Mouse (Mus musculus): ENCODE measurements at regions not wholly inside any gene's neighbourhood (a gene's known extent, or its start where the extent isn't known, plus 50 kb on each side); places are given as distances from the start of the nearest gene placed in this dataset.

DNA sequence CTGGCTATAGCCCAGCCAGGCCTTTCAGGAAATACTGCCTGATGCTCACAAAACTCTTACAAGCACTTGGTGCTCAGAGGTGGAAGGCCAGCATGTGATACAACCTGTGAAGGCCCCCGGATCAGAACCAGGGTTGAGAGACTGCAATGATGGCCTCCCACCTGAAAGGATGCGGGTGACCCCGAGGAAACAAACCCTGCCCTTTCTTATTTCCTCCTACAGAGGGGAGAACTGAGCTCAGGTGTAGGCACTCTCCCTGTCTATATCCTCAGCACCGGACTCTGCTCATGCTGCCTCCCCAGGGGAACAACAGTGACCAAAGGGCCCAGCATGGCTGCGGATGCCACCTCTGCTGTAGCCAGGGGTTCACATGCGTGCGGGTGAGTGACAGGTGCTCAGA, 393.3 kb upstream of the Mgmt start:
- no peak for DNase-seq (ENCODE audit: low spot score in 2 of 2)

DNA sequence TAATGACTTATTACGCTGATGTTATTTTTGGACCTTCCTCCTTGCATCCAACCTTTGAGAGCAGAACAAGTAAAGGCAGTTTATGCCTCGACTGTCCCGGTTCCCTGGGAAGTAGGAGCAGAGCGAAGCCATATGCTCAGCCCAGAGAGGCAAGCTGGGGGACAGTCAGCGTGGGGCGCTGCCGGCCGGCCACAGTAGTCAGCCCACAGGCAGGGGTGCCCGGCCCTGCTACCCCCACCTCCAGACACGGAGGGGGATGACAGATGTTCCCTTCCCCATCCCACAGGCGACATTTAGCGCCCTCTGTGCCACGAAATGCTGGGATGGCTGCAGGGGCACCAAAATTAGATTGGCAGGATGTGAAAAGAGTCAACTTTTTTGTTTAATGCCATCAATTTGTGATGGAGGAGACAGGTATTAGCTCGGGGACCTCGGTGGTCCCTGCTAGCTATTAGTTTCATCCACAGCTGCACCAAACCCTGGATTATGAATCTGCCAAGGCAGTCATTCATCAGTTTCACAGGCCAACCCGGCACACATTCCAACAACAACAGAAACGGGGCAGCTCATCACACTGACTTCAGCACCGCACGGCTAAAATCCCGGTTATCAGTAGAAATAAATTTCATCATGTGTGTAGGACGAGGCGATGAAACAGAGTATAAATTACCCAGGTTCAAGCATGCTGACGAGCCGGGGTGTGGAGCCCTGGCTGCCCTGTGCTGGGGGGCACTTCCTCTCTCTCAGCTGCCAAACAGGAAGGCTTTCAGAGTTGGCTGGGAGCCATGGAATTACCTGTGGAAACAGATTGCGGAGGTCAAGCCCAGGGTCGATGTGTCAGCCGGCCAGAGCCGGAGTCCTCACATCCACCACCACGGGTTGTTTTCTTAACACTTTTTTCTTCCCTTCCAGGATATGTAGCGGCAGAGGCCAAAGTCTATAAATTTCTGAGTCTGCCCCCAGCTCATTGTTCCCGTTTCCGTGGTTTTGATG, 392.3 kb upstream of the Mgmt start:
- peak in 1 of 2 experiments; percentile 25 for DNase-seq (ENCODE audit: low spot score in 2 of 2)

DNA sequence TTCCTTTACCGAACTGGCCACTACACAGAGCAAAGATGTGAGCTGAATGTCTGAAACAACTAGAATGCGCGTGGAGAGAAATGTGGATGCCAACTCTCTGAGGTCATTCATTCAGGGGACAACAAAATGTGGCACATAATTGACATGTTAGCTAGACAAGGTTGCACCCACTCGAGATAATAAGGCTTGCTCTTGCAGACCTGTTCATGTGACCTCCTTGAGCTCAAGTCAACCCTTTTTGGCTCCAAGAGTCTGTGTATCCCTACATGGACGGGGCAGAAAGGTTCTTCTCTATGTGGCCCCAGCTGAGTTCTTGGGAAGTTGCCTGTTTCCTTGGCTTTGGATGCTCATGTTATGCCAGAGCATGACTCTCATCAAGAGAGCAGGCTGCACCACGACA, 383.0 kb upstream of the Mgmt start:
- DNase-seq (ENCODE audit: low spot score in 2 of 2): no peak

DNA sequence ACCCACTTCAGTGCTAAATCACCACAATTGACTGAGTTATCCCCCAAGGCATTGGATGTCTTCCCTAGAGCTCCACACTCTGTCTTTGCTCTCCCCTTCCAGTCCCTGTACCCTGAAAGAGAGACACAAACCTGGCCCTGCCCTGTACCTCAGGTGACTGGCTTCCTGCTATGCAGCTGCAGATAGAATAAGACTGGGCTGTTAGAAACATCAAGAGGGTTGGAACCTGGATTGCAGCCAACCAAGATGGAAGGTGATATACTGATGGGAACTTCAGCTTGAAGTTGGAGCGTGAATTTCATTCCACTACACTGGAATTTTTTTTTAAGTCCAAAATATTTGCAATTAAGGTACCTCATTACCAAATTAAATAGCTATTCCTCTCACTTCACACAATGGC, 379.0 kb upstream of the Mgmt start:
- no peak for DNase-seq (ENCODE audit: low spot score in 2 of 2)

DNA sequence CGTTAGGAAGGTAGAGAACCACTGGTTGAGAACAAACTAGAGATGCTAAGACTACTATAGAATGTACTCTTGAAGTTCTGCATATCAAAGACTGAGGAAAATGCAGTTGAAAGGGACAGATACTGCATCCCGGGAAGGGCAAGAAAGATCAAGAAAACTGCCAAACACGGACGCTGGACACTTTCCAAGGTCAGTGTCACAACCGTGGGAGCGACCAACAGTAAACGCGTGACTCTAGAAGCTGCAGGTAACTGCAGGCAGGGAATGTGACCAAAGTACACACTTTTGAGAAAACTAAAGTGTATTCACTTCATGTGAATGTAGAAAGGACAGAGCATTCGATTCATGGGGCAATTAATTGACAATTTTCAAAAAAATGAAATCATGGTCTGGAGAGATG, 368.6 kb upstream of the Mgmt start:
- no peak for DNase-seq (ENCODE audit: low spot score in 2 of 2)

DNA sequence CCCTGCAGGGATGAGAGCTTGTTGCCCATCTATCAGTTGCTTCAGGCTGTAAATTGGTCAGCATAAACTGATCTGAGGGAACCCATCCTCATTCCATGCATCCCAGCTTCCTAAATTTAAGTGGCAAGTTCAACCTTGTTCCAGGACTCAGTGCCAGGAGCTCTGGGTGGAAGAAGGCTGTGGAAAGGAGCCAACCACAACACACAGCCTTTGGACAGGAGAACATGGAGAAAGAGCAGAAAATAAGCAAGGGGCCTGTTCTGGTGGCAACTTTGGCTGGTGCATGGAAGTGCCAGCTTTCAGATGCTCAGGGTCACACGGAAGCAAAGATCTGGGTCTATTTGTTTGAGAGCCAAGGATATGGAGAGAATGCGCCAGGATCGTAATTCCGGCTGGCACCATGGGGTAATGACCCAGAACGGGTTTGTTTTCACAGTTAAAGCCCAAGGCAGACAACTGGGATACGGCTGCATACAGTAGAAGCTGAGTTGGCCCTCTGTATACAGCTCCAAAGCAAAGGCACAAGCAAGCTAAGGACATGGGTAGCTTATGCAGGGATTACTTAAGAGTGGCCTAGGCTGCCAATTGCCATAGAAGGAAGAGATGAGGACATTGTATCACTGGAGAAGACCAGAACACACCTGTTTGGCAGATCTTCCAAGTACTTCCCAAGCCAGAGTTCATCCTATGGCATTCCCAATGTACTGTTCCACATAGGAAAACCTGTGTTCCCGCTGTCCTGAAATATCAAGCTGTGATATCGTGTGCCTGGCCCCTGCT, 364.2 kb upstream of the Mgmt start:
- no peak for DNase-seq (ENCODE audit: low spot score in 2 of 2)

DNA sequence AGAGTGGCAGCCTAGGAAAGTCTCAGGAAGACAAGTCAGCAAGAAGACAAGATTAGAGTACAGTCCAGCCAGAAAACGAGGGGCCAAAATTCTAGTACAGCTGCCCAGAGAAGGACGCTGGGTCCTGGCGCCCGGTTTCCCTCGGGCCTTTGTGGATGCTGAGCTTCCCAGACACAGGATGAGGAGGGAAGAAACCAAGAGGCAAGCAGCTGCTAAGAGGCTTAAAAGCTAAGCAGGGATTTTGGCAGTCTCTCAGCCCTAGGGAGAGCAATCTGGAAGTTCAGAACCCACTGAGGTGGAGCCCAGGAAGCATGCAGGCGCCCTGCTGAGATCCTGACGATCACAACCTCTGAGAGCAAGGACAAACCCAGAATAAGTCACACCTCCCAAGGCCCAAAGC, 363.1 kb upstream of the Mgmt start:
- no peak for DNase-seq (ENCODE audit: low spot score in 2 of 2)

DNA sequence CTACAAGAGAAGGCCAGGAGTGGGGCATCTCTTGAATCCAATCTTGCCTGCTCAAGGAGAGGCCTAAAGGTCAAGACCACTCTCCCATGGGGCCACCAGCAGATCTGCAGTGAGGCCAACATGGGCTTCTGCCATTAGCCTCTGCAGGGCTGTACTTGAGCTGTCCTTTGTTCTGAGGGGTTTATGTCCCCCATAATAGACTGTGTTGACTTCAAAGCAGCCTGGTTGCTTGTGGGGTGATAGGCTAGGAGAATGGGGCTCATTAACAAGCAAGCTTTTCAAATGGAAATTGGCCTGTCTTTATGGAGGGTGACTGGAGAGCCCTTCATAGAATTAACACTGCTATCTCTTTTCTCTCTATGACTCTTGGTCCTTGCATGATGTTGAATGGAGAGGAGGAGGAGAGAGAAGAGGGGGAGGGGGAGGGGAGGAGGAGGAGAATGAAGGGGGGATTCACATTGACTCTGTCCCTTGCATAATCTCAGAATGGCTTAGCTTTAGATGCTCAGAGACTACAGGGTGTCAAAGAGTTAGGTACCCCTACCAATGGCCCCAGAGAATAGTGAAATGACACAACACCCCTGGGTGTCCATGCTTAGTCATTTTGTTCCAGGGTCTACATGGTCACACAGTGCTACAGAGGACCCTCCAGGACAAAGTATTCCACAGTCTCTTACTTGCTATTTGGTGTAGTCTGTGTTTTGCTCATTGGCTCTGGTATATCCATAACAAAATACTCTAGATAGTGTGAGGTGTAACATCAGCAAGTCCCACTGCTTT, 352.3 kb upstream of the Mgmt start:
- no peak for DNase-seq (ENCODE audit: low spot score in 2 of 2)

DNA sequence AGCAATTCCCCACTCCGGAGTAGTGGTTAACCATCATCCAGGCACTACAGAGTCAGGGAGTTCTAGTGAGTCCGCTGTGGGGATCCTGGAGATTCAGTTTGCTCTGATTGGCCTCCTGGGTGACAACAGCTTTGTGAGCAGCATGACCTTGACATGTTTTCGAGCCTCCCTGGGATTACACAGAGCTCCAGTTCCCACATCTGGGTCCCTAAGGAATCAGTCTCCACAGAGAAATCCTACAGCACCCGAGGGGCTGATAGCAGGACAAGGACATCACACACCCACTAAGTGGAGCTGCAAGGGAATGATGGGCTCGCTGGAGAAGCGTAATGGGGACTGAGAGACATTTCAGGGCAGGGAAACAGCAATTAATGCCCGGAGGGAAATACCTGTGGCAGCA, 351.5 kb upstream of the Mgmt start:
- no peak for DNase-seq (ENCODE audit: low spot score in 2 of 2)

DNA sequence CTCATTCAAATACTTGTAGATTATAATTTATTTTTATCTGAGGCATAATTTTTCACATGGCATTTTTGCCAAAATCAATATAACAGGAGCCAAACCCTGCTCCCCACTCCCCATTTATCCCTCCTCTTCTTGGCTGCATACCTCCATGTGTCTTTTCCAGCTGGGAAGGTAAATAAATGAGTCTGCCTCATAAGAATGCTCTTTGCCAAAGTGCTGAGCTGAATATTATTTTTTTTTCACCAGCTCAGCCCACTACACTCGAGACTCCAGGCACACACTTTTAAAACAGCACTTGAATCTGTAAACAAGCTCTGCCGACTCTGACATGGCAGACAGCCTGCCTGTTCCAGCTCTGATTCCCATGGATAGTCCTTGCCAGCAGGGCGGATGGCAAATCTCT, 346.6 kb upstream of the Mgmt start:
- DNase-seq (ENCODE audit: low spot score in 2 of 2): no peak

DNA sequence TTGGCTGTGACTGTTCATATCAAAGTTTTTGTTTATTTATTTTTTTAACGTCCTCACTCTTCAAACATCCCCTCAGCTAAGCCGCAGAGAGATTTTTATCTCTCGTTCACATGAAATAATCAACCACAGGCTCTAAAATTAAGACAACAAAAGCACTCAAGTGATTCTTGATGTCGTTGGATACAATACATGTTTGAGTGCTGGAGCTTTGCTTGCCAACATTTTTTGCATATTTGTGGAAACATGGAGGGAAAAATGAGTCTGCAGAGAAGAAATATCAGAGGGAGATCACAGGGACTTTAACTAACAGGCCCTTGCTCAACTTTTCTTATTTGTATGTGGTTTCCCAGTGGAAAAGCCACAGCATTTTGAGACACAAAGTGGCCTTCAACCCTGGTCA, 338.0 kb upstream of the Mgmt start:
- DNase-seq (ENCODE audit: low spot score in 2 of 2): no peak

DNA sequence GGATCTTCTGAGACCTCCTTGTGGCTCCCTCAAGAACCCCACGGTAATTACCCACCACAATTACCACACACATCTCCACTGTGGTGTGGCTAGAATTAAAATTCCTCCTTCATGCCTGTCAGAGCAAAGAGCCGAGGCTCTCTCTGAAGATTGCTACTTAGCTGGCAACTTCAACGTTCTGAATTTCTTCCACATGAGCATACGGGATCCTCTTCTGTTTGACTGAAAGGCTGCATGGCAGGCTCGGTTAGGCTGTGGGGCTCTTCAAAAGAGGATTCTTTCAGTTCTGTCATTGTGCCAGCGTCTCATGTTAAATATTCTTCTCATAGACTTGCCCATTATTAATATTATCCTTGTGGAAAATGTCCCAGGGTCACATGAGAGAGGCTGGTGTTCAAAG, 334.9 kb upstream of the Mgmt start:
- DNase-seq (ENCODE audit: low spot score in 2 of 2): no peak

DNA sequence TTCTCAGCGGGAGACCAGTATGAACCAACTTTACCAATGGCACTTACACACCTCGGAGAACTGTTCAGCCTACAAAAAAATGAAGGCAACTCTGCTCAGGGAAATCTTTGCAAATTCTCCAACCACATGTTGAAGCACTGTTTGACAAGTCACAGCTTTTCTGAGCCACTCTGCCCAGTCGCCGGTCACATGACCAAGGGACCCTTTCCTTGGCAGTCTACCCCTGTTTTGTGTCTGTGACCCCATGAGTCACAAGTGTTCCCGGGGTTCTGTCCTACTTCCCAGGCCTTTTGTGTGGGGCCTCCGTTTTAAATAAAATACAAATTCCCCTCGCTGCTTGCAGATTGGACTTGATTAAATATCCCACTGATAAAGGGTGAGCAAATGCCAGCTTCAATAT, 323.5 kb upstream of the Mgmt start:
- no peak for DNase-seq (ENCODE audit: low spot score in 2 of 2)

DNA sequence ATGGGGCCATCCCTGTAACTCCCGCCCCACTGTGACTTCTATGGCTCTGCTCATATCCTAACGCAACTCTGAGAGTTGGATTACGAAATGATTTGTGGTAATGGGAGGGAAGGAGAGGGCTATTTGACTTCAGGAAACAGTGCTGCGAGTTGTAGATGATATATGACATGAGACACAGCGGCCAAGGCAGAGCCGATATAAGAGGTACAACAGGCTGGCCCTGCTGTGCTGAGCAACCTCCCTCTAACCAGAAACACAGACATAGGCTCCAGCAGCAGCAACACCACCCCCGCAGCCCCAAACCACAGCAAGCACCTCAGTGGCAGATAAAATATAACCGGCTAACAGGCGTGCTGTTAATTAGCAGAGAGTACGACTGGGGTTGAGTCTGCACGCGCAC, 312.5 kb upstream of the Mgmt start:
- DNase-seq (ENCODE audit: low spot score in 2 of 2): no peak

DNA sequence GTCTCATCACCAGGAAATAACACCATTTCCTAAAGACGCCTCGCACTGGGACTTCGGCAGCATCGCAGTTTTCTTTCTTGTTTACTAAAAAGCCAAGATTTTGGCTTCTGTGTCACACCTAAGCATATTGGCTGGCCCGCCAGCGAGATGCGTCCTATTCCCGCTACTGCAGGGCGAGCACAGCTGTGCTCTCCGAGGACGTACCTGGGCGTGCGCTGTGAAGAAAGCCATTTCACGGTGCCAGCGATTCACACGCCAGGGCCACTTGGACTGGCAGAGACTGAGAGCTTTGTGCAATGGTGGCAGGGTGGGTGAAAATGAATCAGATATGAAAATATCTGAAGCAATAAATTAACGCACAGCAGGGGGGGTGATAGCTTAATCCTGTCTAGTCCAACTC, 310.1 kb upstream of the Mgmt start:
- DNase-seq (ENCODE audit: low spot score in 2 of 2): no peak

DNA sequence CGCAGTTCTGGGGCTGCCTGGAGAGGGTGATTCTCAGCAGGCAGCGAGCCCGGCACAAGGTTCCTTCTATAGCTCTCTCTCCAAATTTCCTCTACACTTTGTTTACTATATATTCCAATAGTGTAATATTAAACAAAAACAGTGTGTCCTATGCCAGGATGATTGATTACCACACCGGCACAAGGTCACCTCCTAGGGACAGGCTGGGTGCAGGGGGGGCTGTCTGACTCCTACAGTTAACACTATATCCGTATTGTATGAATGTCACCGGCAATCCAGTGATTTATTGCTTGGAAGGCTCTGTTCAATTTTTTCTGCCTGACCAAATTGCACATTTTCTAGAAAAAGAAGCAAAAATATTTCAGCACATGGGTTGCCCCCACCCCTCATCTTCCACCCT, 305.9 kb upstream of the Mgmt start:
- DNase-seq (ENCODE audit: low spot score in 2 of 2): no peak

DNA sequence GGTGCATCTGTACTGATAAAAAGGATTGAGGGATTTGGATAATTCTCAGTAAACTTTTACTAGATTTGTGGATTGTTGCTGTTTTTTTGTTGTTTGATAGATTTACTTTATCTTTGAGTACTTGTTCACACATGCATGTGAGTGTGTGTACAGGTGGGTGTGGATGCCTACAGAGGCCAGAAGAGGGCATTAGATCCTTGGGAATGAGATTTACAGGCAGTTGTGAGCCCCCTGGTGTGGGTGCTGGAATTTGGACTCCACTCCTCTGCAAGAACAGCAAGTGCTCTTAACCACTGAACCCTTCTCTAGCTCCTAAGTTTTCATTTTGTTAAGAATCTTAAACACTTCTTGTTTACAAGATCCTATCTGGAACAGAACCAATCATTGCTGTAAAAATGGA, 303.5 kb upstream of the Mgmt start:
- DNase-seq (ENCODE audit: low spot score in 2 of 2): no peak

DNA sequence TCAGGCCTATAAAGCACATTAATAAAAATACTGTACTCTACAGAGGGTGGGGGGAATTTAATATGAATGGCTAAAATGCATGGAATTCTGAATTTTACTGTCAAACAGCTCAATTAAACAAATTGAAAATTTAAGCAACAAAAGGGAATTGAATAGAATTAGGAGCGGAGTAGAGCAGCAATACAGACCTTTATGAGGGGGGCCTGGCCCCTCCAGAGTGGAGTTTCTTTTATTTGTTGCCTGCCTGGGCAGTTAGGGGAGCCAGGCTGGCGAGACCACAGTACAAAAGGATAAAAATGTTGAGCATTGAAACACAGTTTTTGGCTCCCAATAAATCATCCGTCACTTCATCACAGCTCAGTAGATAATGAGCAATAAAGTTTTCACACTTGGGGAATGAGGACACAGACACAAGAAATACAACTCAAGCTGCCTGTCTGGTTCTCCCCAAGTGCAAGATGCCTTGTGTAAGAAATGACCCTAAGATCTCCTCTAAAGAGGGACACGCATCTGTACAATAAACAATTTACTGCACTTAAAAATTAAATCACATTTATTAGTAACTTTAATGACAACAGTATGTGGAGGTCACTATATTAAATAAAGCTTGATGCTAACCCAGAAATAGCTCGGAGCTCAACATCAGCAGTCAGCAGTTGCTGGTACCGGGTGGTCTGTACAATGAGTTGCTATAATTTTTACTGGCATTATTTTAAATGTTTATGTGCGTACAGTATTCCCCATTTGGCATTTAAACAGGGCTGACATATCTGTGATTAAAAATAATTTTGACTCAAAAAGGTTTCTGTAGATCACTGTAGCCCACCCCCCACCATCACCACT, 286.9 kb upstream of the Mgmt start:
- DNase-seq (ENCODE audit: low spot score in 2 of 2): no peak

DNA sequence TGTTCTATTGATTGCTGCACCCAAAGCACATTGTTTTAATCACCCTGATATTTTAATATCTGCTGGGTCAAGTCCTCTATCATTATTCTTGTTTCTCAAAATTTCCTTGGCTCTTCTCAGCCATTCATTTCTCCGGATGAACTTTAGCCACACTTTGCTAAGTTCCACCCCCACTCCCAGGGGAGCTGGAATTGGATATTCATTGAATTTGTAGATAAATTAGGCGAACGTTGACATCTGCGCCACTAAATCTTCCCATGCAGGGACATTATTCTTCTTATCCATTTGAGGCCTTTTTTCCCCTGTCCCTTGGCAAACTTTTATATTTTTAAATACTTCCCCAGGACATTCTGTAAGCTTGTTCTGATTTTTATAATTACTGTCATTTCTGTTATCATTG, 280.9 kb upstream of the Mgmt start:
- DNase-seq (ENCODE audit: low spot score in 2 of 2): peak in 1 of 2 experiments; percentile 28

DNA sequence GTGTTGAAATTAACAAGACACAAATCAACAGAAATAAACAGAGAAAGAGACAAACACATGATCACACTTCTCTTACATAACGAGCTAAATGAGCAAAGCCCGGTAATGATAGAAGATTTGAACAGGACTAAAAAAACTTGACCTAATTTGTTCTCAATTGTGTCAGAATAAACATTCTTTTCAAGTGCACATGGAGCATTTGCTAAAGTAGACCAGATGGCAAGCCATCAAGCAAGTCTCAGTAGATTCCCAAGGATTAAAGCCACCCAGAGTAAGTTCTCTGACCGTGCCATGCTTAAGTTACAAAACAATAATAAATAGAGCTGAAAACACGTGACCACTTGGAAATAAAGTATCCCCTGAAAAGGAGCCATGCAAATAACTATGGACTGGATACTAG, 269.9 kb upstream of the Mgmt start:
- DNase-seq (ENCODE audit: low spot score in 2 of 2): no peak

DNA sequence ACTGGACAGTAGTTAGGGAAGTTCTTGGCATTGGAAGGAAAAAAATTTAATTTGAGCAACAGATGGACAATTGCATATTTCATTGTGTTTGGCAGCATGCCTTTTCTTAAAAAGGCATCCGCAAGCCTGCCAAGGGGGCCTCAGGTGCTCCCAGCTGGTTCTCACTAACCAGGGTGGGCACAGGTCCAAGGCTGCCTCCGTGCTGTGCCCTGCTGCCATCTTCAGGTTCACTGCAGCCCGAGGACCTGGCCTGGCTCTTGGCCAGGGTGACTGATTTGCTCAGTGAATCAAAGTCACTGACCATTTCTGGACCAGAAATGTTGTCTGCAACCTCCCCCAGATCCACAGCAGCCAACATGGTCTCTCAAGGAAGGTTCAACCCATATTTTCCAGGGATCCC, 263.3 kb upstream of the Mgmt start:
- no peak for DNase-seq (ENCODE audit: low spot score in 2 of 2)
